Mouse (Mus musculus): ENCODE data around the gene Atr.

GRCm38 (mm10) chr9:95809596-95809995 lies 47.8 kb upstream of the Atr start:
- TF ChIP-seq EP300 (IDR thresholded peaks at IDR 0.05; ENCODE audit: low read depth) (no peak), CTCF (IDR thresholded peaks at IDR 0.05; ENCODE audit: low read depth) (no peak)

All from liver, embryonic 14.5 days (tissue).